Mouse (Mus musculus) limb, embryonic 13.5 days (tissue): ENCODE results near the gene Ppp1r35. TPM values are rescaled to one million over a fixed set of nuclear protein-coding genes. Genes with fewer than 3 reads are reported as not detected.

Experiments used
- ATAC-seq: fragments of 200-750 bp; cut with Nextera tagmentation; 2 replicates; pipeline ENCODE4 v1.8.0; 2017; ENCODE audit warnings: low read depth, moderate number of reproducible peaks, moderate TSS enrichment; ENCODE audit not compliant: low FRiP score
- H3K27ac ChIP-seq: fragments of 300-500 bp; sonication (generic); 2 replicates; pipeline ENCODE4 v1.5.1; 2015; ENCODE audit warnings: inconsistent platforms, mild to moderate bottlenecking, moderate library complexity
- H3K27me3 ChIP-seq: fragments of 300-500 bp; sonication (generic); 2 replicates; pipeline ENCODE4 v1.6.1; 2015; ENCODE audit warnings: mild to moderate bottlenecking, inconsistent platforms
- H3K36me3 ChIP-seq: fragments of 300-500 bp; sonication (generic); 2 replicates; pipeline ENCODE4 v1.6.1; 2015; ENCODE audit warnings: inconsistent platforms, mild to moderate bottlenecking, moderate library complexity
- H3K4me1 ChIP-seq: fragments of 300-500 bp; sonication (generic); 2 replicates; pipeline ENCODE4 v1.6.1; 2015; ENCODE audit warnings: inconsistent platforms
- H3K4me2 ChIP-seq: fragments of 300-500 bp; sonication (generic); replicated peaks from 2 replicates; pipeline ENCODE4 v1.6.1; 2015; ENCODE audit warnings: inconsistent platforms, mild to moderate bottlenecking, moderate library complexity
- H3K4me3 ChIP-seq: fragments of 300-500 bp; sonication (generic); 2 replicates; pipeline ENCODE4 v1.5.1; 2015; ENCODE audit warnings: moderate library complexity, mild to moderate bottlenecking, inconsistent platforms
- H3K9ac ChIP-seq: fragments of 300-500 bp; sonication (generic); 2 replicates; pipeline ENCODE4 v1.6.1; 2015; ENCODE audit warnings: mild to moderate bottlenecking, inconsistent platforms
- H3K9me3 ChIP-seq: fragments of 300-500 bp; sonication (generic); 2 replicates; pipeline ENCODE4 v1.6.1; 2016; ENCODE audit warnings: inconsistent platforms
- WGBS: fragments of 180-500 bp; shearing (Covaris S2); methylation state at CpG from one replicate; pipeline ENCODE4 v1.1.7; 2015; 5-methylcytosine and 5-hydroxymethylcytosine counted together
- polyA plus RNA-seq: library from polyadenylated mRNA; unstranded; fragments of >200 nt; fragmentation: Nextera tagmentation; extraction: Ambion mirVana; gene quantifications from 2 replicates; pipeline ENCODE4 v1.2.1, GENCODE M21; 2015

Gene Ppp1r35
- polyA plus RNA-seq, 1 experiment from 2014 or later: 27.2 TPM

- H3K9me3 ChIP-seq: no peaks in the 10 kb centered on the region
- H3K27me3 ChIP-seq: no peaks in the 10 kb centered on the region
- no peak overlapping the region for H3K9ac ChIP-seq
- H3K27ac ChIP-seq: no peak overlapping the region
- no peak for ATAC-seq
- peaks cover 7% of the 10 kb centered on the region; the same call in 1 of the 2 replicates for H3K4me1 ChIP-seq
- H3K4me2 ChIP-seq: no peak overlapping the region
- peaks cover 82% of the 10 kb centered on the region for H3K36me3 ChIP-seq
- no peak overlapping the region for H3K4me3 ChIP-seq
- WGBS: 84% methylated on average over 5 of the region's 5 CpGs
Observed at GRCm38 (mm10) chr5:137755425-137755824, 23.2 kb upstream of the Ppp1r35 start.

- Histone ChIP-seq H3K9ac (no peak overlapping the region), H3K4me1 (peaks cover 7% of the 10 kb centered on the region; the same call in 1 of the 2 replicates), H3K36me3 (peaks cover 76% of the 10 kb centered on the region), H3K9me3 (no peaks in the 10 kb centered on the region), H3K27ac (no peak overlapping the region), H3K4me2 (no peak overlapping the region), H3K27me3 (no peaks in the 10 kb centered on the region), H3K4me3 (no peak overlapping the region)
- no peak for ATAC-seq
- 79% methylated on average over 3 of the region's 3 CpGs for WGBS
Observed at GRCm38 (mm10) chr5:137756106-137756505, 22.5 kb upstream of the Ppp1r35 start.

DNA sequence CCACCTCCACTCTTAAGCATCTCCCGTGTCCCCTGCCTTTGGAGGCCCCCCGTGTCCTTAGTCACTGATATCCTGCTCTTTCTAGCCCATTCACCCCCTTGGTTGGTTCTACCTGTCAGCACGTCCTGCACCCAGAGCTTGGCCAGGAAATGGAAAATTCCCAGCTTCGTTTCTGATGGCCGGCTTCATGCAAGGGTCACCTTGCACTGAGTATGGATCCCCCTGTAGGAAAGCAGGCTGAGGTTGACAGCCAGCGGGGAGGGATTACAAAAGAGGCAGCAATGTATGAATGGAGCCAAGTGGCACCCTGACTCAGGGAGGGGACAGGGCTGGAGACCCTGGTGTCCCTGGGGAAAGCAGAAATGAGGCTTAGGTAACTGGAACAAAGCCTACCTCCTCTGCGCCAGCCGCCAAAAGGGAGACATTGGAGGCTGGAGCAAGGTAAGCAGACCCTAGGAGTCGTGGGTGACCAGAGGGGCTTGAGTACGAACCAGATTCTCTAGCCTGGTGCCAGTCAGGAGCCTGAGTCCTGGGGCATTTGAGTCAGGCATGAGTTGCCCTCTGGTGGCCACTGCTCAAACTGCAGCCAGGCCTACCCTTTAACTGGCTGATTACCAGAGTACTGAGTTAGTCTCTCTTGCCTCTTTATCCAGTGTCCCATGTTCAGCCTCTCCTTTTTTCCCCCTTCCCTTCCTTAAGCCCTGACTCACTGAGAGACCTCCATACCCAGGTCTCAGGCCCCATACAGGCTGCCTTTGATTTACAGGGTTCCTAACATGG, 21.6 kb upstream of the Ppp1r35 start:
- Histone ChIP-seq H3K4me3 (no peak overlapping the region), H3K9ac (no peak overlapping the region; the same call in 1 of the 2 replicates), H3K27me3 (no peaks in the 10 kb centered on the region), H3K4me1 (peaks cover 7% of the 10 kb centered on the region; the same call in 1 of the 2 replicates), H3K27ac (no peak overlapping the region), H3K9me3 (no peaks in the 10 kb centered on the region), H3K4me2 (no peak overlapping the region), H3K36me3 (peaks cover 67% of the 10 kb centered on the region)
- WGBS: 44% methylated on average over 10 of the region's 10 CpGs
- ATAC-seq: 0 out of 2 replicates have a peak, but pooled peaks have one; percentile 24

- H3K27ac ChIP-seq: no peak overlapping the region
- no peak for ATAC-seq
- H3K36me3 ChIP-seq: peaks cover 59% of the 10 kb centered on the region
- H3K4me3 ChIP-seq: no peak overlapping the region
- WGBS: 76% methylated on average over 6 of the region's 6 CpGs
- peaks cover 7% of the 10 kb centered on the region; the same call in 1 of the 2 replicates for H3K4me1 ChIP-seq
- H3K27me3 ChIP-seq: no peaks in the 10 kb centered on the region
- no peak overlapping the region for H3K4me2 ChIP-seq
- no peaks in the 10 kb centered on the region for H3K9me3 ChIP-seq
- peak overlapping the region; percentile 2; the same call in 1 of the 2 replicates for H3K9ac ChIP-seq
Observed at GRCm38 (mm10) chr5:137757887-137758286, 20.8 kb upstream of the Ppp1r35 start.

DNA sequence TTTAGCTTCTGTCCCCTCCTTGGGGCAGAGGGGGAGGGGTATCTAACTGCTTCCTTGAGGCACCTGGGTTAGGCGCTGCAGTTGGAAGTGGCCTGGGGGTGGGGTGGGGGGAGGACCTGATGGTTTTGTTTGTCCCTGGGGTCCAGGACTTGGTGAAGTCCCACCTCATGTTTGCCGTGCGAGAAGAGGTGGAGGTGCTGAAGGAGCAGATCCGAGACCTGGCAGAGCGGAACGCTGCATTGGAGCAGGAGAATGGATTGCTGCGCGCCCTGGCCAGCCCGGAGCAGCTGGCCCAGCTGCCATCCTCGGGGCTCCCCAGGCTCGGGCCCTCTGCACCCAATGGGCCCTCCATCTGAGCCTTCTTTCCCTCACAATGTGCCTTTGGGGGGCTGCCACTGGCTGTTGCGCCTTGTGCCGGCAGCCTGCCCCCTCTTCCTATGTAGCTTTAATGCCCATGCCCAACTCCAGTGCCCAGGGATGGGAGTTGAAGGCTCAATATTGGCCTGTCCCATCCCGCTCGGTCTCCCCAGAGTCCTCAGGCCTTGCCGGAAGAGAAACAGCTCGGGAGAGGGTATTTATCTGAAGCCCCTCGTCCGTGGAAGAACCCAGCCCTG, 19.6 kb upstream of the Ppp1r35 start:
- no peak overlapping the region for H3K4me3 ChIP-seq
- H3K4me2 ChIP-seq: no peak overlapping the region
- H3K36me3 ChIP-seq: peaks cover 48% of the 10 kb centered on the region
- WGBS: 90% methylated on average over 19 of the region's 19 CpGs
- 0 out of 2 replicates have a peak, but pooled peaks cover 7% of the 10 kb centered on the region for H3K4me1 ChIP-seq
- ATAC-seq: no peak
- 0 out of 2 replicates have a peak overlapping the region, but pooled peaks have one; percentile 3 for H3K27ac ChIP-seq
- no peak overlapping the region for H3K9ac ChIP-seq
- no peaks in the 10 kb centered on the region for H3K9me3 ChIP-seq
- H3K27me3 ChIP-seq: no peaks in the 10 kb centered on the region

DNA sequence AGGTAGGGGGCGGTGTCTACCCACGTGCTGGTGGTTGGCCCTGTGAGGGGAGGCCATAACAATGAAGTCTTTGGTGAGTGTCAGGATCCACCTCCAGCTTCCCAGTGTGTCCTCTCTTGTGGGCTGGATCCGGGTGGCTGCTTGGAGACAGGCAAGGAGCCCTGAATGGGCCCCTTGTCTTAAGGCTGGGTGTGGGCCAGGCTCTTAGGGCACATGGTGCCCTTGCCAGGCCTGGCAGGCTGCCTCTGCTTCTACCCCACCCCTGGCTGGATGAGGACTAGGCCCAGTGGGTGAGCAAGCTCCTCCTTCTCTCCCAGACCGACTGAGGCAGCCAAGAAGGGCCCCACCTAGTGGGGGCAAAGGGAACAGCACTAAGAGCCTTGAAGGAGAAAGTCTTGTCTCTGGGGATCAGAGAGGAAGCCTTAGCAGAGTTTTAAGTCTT, 18.7 kb upstream of the Ppp1r35 start:
- WGBS: 36% methylated on average over 4 of the region's 4 CpGs
- no peak overlapping the region for H3K4me2 ChIP-seq
- no peaks in the 10 kb centered on the region for H3K27me3 ChIP-seq
- peaks cover 44% of the 10 kb centered on the region for H3K36me3 ChIP-seq
- H3K9ac ChIP-seq: no peak overlapping the region
- no peak overlapping the region for H3K4me3 ChIP-seq
- ATAC-seq: peak; percentile 37; the same call in 1 of the 2 replicates
- 0 out of 2 replicates have a peak overlapping the region, but pooled peaks have one; percentile 3 for H3K27ac ChIP-seq
- H3K9me3 ChIP-seq: no peaks in the 10 kb centered on the region
- 0 out of 2 replicates have a peak, but pooled peaks cover 7% of the 10 kb centered on the region for H3K4me1 ChIP-seq

GRCm38 (mm10) chr5:137764609-137765340, 13.9 kb upstream of the Ppp1r35 start:
- no peak overlapping the region for H3K4me3 ChIP-seq
- H3K9ac ChIP-seq: no peak overlapping the region
- H3K4me2 ChIP-seq: no peak overlapping the region
- H3K27me3 ChIP-seq: no peaks in the 10 kb centered on the region
- H3K36me3 ChIP-seq: peaks cover 5% of the 10 kb centered on the region; the same call in 1 of the 2 replicates
- H3K4me1 ChIP-seq: 0 out of 2 replicates have a peak, but pooled peaks cover 4% of the 10 kb centered on the region
- H3K27ac ChIP-seq: no peak overlapping the region
- H3K9me3 ChIP-seq: no peaks in the 10 kb centered on the region
- WGBS: 65% methylated on average over 9 of the region's 9 CpGs
- ATAC-seq: no peak

GRCm38 (mm10) chr5:137766270-137766669, 12.4 kb upstream of the Ppp1r35 start:
- Histone ChIP-seq H3K27me3 (no peaks in the 10 kb centered on the region), H3K27ac (no peak overlapping the region), H3K4me1 (no peaks in the 10 kb centered on the region), H3K9me3 (no peaks in the 10 kb centered on the region), H3K36me3 (no peaks in the 10 kb centered on the region), H3K9ac (no peak overlapping the region), H3K4me3 (no peak overlapping the region), H3K4me2 (no peak overlapping the region)
- 45% methylated on average over 3 of the region's 3 CpGs for WGBS
- no peak for ATAC-seq

DNA sequence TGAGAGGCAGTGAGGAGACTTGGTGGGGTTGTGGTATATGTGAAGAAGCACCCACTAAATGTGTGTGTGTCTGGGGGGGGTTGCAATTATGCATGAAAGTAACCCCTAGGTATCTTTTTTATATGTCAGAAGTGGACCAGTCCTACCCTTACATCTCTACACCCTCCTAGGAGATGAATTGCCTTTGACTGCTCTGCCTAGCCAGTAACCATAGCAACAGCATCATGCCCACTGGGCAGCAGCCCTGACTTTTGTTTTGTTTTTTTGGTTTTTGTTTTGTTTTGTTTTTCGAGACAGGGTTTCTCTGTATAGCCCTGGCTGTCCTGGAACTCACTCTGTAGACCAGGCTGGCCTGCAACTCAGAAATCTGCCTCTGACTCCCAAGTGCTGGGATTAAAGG, 10.2 kb upstream of the Ppp1r35 start:
- Histone ChIP-seq H3K36me3 (no peaks in the 10 kb centered on the region), H3K9me3 (no peaks in the 10 kb centered on the region), H3K4me2 (no peak overlapping the region), H3K27me3 (no peaks in the 10 kb centered on the region), H3K27ac (no peak overlapping the region), H3K4me3 (no peak overlapping the region), H3K9ac (no peak overlapping the region), H3K4me1 (no peaks in the 10 kb centered on the region)
- 57% methylated on average over 1 of the region's 1 CpGs for WGBS
- no peak for ATAC-seq

DNA sequence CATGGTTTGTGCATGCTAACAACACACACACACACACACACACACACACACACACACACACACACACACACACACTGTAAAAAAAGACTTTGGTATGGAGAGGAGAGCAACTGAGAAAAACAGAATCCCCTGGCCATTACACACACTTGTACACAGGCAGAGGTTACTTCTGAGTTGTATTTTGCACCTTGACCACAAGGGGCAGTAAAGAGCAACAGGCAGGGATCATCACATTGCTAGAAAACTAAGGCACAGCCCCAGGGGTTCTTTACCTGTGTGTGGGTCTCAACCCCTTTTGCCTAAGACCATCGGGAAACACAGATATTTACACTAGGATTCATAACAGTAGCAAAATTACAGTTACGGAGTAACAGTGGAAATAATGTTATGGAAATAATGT, 7.9 kb upstream of the Ppp1r35 start:
- Histone ChIP-seq H3K9me3 (no peaks in the 10 kb centered on the region), H3K36me3 (no peaks in the 10 kb centered on the region), H3K4me1 (no peaks in the 10 kb centered on the region), H3K4me3 (no peak overlapping the region), H3K4me2 (no peak overlapping the region), H3K27ac (no peak overlapping the region), H3K27me3 (no peaks in the 10 kb centered on the region), H3K9ac (no peak overlapping the region)
- no peak for ATAC-seq
- WGBS: 36% methylated on average over 2 of the region's 2 CpGs

DNA sequence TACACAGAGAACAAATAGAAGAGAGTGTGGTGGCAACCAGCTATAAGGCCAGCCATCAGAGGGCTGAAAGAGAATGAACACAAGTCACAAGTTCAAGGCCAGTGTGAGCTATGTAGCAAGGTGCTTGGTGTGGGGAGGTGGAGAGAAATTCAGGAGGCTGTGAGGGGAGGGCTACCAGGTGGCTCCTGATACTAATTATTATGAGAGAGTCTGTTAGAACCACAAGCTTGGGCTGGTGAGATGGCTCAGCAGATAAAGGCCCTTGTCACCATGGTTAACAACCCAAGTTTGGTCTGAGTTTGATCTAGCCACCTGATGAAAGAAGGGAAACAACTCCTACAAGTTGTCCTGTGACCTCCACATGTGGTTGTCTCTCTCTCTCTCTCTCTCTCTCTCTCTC, 5.9 kb upstream of the Ppp1r35 start:
- no peak overlapping the region for H3K4me2 ChIP-seq
- H3K27me3 ChIP-seq: no peaks in the 10 kb centered on the region
- ATAC-seq: no peak

More for the DNA sequence above, 5.9 kb upstream of the Ppp1r35 start:
- H3K4me1 ChIP-seq: peaks cover 11% of the 10 kb centered on the region
- no peak overlapping the region for H3K9ac ChIP-seq
- no peaks in the 10 kb centered on the region for H3K9me3 ChIP-seq
- H3K4me3 ChIP-seq: no peak overlapping the region
- H3K27ac ChIP-seq: no peak overlapping the region
- no peaks in the 10 kb centered on the region for H3K36me3 ChIP-seq
